Mouse (Mus musculus): ENCODE measurements around the gene Repin1.
"Not testable (repeated sequence)": the region's sequence is repeated elsewhere in the genome, so short reads cannot be mapped to it uniquely, and the experiment has no call there.

Gene Repin1

GRCm38 (mm10) chr6:48579215-48579648 lies 14.5 kb upstream of the Repin1 start:
- peak; percentile 57 to 70 for DNase-seq (ENCODE audit: low spot score in 2 of 2)

DNA sequence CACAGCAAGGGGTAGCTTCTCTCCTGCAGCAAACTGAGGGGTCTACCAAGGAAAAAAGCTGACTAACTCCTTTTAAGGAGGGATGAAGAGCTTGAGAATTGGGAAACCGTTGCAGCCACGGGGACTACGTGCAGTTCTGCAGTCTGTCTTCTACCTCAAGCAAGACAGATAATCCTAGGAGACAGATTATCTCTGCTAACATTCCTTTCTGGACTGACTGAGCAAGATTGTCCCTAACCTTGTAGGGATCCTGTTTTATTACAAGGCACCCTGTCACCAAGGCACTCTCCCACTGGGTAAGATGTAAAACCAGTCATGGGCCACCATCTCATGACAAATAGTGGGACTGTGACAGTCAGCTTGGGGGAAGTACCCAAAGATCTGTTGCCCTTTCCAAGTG lies 12.4 kb upstream of the Repin1 start:
- DNase-seq (ENCODE audit: low spot score in 2 of 2): no peak

GRCm38 (mm10) chr6:48582037-48582436 lies 11.6 kb upstream of the Repin1 start:
- peak in 1 of 2 experiments; percentile 48 for DNase-seq (ENCODE audit: low spot score in 2 of 2)

GRCm38 (mm10) chr6:48589194-48589750 lies 4.4 kb upstream of the Repin1 start, which contains the start of gene Gm45021:
Gm45021 (plus strand) TSS chr6:48589610.
- DNase-seq (ENCODE audit: low spot score in 2 of 2): no peak

- no peak for DNase-seq (ENCODE audit: low spot score in 2 of 2)
These were observed 2.4 kb upstream of the Repin1 start for GRCm38 (mm10) chr6:48591221-48591845.

- no peak for DNase-seq (ENCODE audit: low spot score in 2 of 2)
These were observed 1.8 kb upstream of the Repin1 start for GRCm38 (mm10) chr6:48591871-48592270.

GRCm38 (mm10) chr6:48594043-48594738 lies 508 bp downstream of the Repin1 start:
- DNase-seq (ENCODE audit: low spot score in 2 of 2): peak; percentile 39 to 43

- no peak for DNase-seq (ENCODE audit: low spot score in 2 of 2)
These were observed 1.6 kb downstream of the Repin1 start for GRCm38 (mm10) chr6:48595278-48595677.

DNA sequence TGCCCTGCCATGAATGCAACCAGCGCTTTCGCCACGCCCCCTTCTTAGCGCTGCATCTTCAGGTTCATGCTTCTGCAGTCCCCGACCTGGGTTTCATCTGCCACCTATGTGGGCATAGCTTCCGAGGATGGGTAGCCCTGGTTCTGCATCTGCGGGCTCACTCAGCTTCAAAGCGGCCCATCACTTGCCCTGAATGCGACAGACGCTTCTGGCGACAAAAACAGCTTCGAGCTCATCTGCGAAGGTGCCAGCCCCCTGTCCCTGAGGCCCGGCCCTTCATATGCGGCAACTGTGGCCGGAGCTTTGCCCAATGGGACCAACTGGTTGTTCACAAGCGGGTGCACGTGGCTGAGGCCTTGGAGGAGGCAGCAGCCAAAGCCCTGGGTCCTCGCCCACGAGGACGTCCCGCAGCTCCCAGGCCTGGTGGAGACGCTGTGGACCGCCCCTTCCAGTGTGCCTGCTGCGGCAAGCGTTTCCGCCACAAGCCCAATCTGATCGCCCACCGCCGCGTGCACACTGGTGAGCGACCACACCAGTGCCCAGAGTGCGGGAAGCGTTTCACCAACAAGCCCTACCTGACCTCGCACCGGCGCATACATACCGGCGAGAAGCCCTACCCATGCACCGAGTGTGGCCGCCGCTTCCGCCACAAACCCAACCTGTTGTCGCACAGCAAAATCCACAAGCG lies 3.0 kb downstream of the Repin1 start:
- no peak for DNase-seq (ENCODE audit: low spot score in 2 of 2)

GRCm38 (mm10) chr6:48597233-48597625 lies 3.5 kb downstream of the Repin1 start:
- DNase-seq (ENCODE audit: low spot score in 2 of 2): no peak

- no peak for DNase-seq (ENCODE audit: low spot score in 2 of 2)
These were observed 6.9 kb downstream of the Repin1 start for GRCm38 (mm10) chr6:48600594-48600993.

DNA sequence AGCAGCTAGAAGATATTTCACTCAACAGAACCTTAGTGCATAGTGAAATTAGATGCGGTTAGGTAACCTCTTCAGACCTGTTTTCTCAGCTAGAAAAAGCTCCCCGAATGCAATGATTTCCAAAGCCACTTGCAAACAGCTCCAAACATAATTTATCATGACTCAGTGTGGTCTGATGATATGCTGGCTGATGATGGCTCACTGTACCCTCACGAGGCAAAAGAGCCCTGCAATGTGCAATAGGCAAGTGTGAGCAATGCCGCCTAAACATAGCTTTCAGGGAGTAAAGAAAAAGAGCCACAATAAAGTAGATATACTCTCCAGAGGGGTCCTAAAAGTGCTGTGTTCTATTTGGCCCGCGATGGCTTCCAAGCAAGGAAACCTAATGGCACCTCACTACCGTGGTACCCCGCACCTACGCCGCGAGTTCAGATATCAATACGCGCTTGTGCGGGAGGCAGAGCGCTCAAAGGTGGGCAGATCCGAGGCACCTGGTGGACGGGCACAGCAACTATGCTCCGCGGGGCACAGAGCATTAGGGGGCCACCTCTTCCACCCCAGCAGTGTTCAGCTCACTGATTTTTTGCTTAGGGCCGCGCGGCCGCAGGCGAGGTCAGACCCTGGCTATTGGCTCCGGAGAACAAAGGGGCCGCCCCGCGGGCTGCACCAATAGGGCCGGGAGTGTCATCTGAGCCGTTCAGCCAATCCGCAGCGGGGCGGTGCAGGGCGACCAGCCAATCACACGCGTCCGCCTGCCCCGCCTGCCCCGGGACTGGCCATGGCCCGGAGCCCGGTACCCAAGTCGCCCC lies 7.8 kb downstream of the Repin1 start, which contains the start of gene Zfp775:
Gene Zfp775, plus strand, starts transcription at position 793 of the 809 bp plus-strand sequence.
- DNase-seq (ENCODE audit: low spot score in 2 of 2): peak; percentile 97

GRCm38 (mm10) chr6:48602080-48602741 lies 8.5 kb downstream of the Repin1 start:
- DNase-seq (ENCODE audit: low spot score in 2 of 2): no peak

- no peak for DNase-seq (ENCODE audit: low spot score in 2 of 2)
These were observed 14.4 kb downstream of the Repin1 start for GRCm38 (mm10) chr6:48608124-48608523.

GRCm38 (mm10) chr6:48609512-48609911 lies 15.8 kb downstream of the Repin1 start:
- DNase-seq (ENCODE audit: low spot score in 2 of 2): no peak

GRCm38 (mm10) chr6:48610657-48611056 lies 17.0 kb downstream of the Repin1 start:
- no peak for DNase-seq (ENCODE audit: low spot score in 2 of 2)

DNA sequence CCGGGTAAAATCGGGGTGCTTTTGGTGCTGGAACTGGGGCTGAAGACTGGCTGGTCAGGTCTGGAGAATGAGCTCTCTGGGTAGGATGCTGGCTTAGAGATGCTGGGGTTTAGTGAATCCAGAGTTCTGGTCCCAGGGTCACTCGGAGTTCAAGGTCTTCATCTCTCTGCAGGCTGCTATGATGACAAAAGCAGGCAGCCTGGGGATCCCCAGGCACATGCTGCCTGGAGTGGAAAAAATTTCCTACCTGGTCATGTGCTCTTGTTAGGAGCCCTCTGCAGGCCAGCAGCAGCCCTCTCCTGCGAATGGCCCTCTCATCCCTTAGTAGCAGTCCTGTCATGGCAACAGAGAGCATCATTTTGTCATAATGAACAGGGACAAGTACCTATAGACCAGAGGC lies 19.8 kb downstream of the Repin1 start:
- DNase-seq (ENCODE audit: low spot score in 2 of 2): no peak

GRCm38 (mm10) chr6:48614756-48615155 lies 21.1 kb downstream of the Repin1 start:
- no peak for DNase-seq (ENCODE audit: low spot score in 2 of 2)

DNA sequence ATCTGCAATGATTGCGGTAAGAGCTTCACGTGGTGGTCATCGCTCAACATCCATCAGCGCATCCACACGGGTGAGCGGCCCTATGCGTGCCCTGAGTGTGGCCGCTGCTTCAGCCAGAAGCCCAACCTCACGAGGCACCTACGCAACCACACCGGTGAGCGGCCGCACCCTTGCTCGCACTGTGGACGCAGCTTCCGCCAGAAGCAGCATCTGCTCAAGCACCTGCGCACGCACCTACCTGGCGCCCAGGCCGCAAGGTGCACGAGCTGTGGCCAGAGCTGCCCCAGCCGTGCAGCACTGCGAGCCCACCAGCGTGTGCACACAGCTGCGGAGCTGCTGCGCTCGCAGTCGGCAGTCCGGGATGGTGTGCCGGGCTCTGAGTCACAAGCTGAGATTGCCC lies 26.3 kb downstream of the Repin1 start:
- no peak for DNase-seq (ENCODE audit: low spot score in 2 of 2)

DNA sequence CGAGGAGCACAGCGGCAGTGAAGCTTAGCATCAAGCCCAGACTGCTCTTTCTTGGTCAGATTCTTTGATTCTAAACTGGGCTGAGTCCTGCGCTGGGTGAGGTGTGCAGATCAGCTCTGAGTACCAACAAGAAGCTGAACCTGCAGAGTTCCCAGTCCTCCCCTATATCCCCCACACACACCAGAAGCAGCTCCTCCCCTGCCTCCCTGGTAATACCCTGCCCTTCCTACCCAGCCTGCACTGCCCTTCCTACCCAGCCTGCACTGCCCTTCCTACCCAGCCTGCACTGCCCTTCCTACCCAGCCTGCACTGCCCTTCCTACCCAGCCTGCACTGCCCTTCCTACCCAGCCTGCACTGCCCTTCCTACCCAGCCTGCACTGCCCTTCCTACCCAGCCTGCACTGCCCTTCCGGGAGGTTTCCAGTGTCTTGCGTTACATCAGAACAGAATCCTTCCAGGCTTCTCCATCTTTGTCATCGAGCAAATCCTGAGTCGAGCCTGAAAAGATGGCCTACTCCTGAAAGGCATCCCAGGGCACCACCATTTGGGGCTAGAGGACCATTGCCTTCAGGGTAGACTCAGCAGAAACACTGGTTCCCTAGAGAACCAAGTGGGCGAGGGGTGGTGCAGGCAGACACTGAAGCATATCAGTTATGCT lies 28.6 kb downstream of the Repin1 start:
- not testable (repeated sequence) for DNase-seq (ENCODE audit: low spot score in 2 of 2)

Measured in heart, adult 9 months (tissue).